Mouse (Mus musculus): ENCODE measurements around the gene Mmel1. TPM values are rescaled to one million over a fixed set of nuclear protein-coding genes. Genes with fewer than 3 reads are reported as not detected.

The Mmel1 gene
- polyA plus RNA-seq, 1 experiment = 0.22 TPM

DNA sequence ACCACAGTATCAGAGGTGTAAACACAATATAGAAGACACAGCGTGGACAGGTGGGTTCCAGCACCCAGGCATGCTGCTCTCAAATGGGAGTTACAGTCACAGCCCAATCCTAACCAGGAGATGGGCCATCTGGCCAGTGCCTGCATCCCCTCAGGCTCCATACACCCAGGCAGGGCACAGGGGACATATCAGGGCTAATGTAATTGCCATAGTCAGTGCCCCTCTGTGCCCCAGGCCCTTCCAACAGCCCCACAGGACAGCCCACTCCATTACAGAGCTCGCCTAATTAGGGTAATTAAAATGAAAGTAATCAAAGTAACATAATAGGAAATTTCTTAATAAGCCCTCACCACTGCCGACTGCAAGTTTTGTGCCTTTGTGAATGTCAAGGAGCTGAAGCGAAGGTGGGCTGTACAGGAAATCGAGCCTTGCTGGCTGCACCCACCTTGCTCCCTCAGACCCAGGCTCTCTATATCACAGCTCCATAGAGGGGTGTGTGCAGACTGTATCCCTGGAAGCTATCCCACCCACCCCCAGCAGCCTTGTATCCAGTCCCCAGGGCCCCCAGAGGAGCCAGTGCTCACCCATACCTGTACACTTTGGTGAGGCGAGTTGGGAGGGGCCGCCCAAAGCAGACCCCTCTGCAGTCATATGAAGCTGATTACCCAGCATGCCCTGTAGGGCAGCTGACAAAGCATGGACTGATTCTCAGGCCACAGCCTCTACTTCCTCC lies 33.0 kb upstream of the Mmel1 start:
- Histone ChIP-seq H3K4me3 (ENCODE audit: extremely low read depth, insufficient read depth, insufficient read length) (no peak overlapping the region), H3K4me1 (ENCODE audit: control insufficient read depth, insufficient read depth, insufficient read length) (no peaks in the 10 kb centered on the region), H3K27me3 (ENCODE audit: control insufficient read depth, insufficient read depth, low read length) (no peaks in the 10 kb centered on the region), H3K36me3 (ENCODE audit: control insufficient read depth, insufficient read depth, low read length) (no peaks in the 10 kb centered on the region), H3K27ac (ENCODE audit: insufficient read depth, low read length) (no peak overlapping the region)
- WGBS = 74% methylated on average over 7 of the region's 7 CpGs
- TF ChIP-seq CTCF (IDR thresholded peaks at IDR 0.05; ENCODE audit: extremely low read depth, insufficient read depth, insufficient read length, insufficient replicate concordance) = no peak
- no peak for TF ChIP-seq POLR2A (IDR thresholded peaks at IDR 0.05; ENCODE audit: low read depth, low read length)
- DNase-seq (ENCODE audit: low read depth in 1 of 2, low spot score in 2 of 2) = no peak

GRCm38 (mm10) chr4:154837170-154837569 lies 32.2 kb upstream of the Mmel1 start, which contains the start of gene Ttc34:
Ttc34 (plus strand) TSS chr4:154837459.
- H3K4me3 ChIP-seq (ENCODE audit: extremely low read depth, insufficient read depth, insufficient read length) = no peak within 1 kb of the TSS
- peak in 1 of 2 experiments; percentile 38 for DNase-seq (ENCODE audit: low read depth in 1 of 2, low spot score in 2 of 2)
- H3K36me3 ChIP-seq (ENCODE audit: control insufficient read depth, insufficient read depth, low read length) = no peaks in the 10 kb centered on the region
- H3K27ac ChIP-seq (ENCODE audit: insufficient read depth, low read length) = no peak within 1 kb of the TSS
- TF ChIP-seq POLR2A (IDR thresholded peaks at IDR 0.05; ENCODE audit: low read depth, low read length) = no peak
- TF ChIP-seq CTCF (IDR thresholded peaks at IDR 0.05; ENCODE audit: extremely low read depth, insufficient read depth, insufficient read length, insufficient replicate concordance) = peak; percentile 87; the same call in 1 of the 2 replicates
- WGBS = 32% methylated on average over 2 of the region's 2 CpGs
- no peaks in the 10 kb centered on the region for H3K27me3 ChIP-seq (ENCODE audit: control insufficient read depth, insufficient read depth, low read length)
- no peaks in the 10 kb centered on the region for H3K4me1 ChIP-seq (ENCODE audit: control insufficient read depth, insufficient read depth, insufficient read length)

DNA sequence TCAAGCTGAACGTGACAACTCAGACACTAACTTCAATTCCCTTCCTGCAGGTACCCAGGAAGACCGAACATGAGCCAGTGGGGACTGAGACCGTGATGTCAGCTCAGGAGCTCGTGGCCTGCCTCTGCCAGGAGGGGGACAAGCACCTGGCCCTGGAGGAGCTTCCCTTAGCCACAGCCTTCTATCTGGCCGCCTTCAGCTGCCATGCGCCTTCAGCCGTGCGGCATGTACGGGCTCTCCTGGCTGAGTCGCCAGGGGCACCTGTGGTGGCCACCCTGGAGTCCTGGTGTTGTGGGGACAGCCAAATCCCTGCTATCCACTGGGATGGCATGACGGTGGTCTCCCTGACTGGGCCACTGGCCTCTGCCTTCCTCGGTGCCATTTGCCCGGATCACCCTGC lies 30.6 kb upstream of the Mmel1 start:
- no peak for DNase-seq (ENCODE audit: low read depth in 1 of 2, low spot score in 2 of 2)
- H3K36me3 ChIP-seq (ENCODE audit: control insufficient read depth, insufficient read depth, low read length) = no peaks in the 10 kb centered on the region
- no peak for TF ChIP-seq CTCF (IDR thresholded peaks at IDR 0.05; ENCODE audit: extremely low read depth, insufficient read depth, insufficient read length, insufficient replicate concordance)
- TF ChIP-seq POLR2A (IDR thresholded peaks at IDR 0.05; ENCODE audit: low read depth, low read length) = no peak
- no peaks in the 10 kb centered on the region for H3K4me1 ChIP-seq (ENCODE audit: control insufficient read depth, insufficient read depth, insufficient read length)
- 87% methylated on average over 13 of the region's 13 CpGs for WGBS
- no peak overlapping the region for H3K27ac ChIP-seq (ENCODE audit: insufficient read depth, low read length)
- no peaks in the 10 kb centered on the region for H3K27me3 ChIP-seq (ENCODE audit: control insufficient read depth, insufficient read depth, low read length)
- no peak overlapping the region for H3K4me3 ChIP-seq (ENCODE audit: extremely low read depth, insufficient read depth, insufficient read length)

- DNase-seq (ENCODE audit: low read depth in 1 of 2, low spot score in 2 of 2) = no peak
- H3K4me1 ChIP-seq (ENCODE audit: control insufficient read depth, insufficient read depth, insufficient read length) = no peaks in the 10 kb centered on the region
- WGBS = 73% methylated on average over 11 of the region's 11 CpGs
Measured at GRCm38 (mm10) chr4:154839406-154839805, 30.0 kb upstream of the Mmel1 start.

GRCm38 (mm10) chr4:154852696-154853095 lies 16.7 kb upstream of the Mmel1 start:
- TF ChIP-seq POLR2A (IDR thresholded peaks at IDR 0.05; ENCODE audit: low read depth, low read length) (no peak), CTCF (IDR thresholded peaks at IDR 0.05; ENCODE audit: extremely low read depth, insufficient read depth, insufficient read length, insufficient replicate concordance) (no peak)
- H3K27me3 ChIP-seq (ENCODE audit: control insufficient read depth, insufficient read depth, low read length) = peaks cover 10% of the 10 kb centered on the region
- H3K4me1 ChIP-seq (ENCODE audit: control insufficient read depth, insufficient read depth, insufficient read length) = peaks cover 7% of the 10 kb centered on the region; the same call in 1 of the 2 replicates
- DNase-seq (ENCODE audit: low read depth in 1 of 2, low spot score in 2 of 2) = no peak
- no peaks in the 10 kb centered on the region for H3K36me3 ChIP-seq (ENCODE audit: control insufficient read depth, insufficient read depth, low read length)
- no peak overlapping the region for H3K27ac ChIP-seq (ENCODE audit: insufficient read depth, low read length)
- H3K4me3 ChIP-seq (ENCODE audit: extremely low read depth, insufficient read depth, insufficient read length) = no peak overlapping the region
- WGBS = 91% methylated on average over 1 of the region's 1 CpGs

More at GRCm38 (mm10) chr4:154839406-154839805, 30.0 kb upstream of the Mmel1 start:
- H3K27ac ChIP-seq (ENCODE audit: insufficient read depth, low read length) = no peak overlapping the region
- no peaks in the 10 kb centered on the region for H3K36me3 ChIP-seq (ENCODE audit: control insufficient read depth, insufficient read depth, low read length)
- TF ChIP-seq CTCF (IDR thresholded peaks at IDR 0.05; ENCODE audit: extremely low read depth, insufficient read depth, insufficient read length, insufficient replicate concordance) = no peak
- no peak for TF ChIP-seq POLR2A (IDR thresholded peaks at IDR 0.05; ENCODE audit: low read depth, low read length)
- no peaks in the 10 kb centered on the region for H3K27me3 ChIP-seq (ENCODE audit: control insufficient read depth, insufficient read depth, low read length)
- no peak overlapping the region for H3K4me3 ChIP-seq (ENCODE audit: extremely low read depth, insufficient read depth, insufficient read length)

DNA sequence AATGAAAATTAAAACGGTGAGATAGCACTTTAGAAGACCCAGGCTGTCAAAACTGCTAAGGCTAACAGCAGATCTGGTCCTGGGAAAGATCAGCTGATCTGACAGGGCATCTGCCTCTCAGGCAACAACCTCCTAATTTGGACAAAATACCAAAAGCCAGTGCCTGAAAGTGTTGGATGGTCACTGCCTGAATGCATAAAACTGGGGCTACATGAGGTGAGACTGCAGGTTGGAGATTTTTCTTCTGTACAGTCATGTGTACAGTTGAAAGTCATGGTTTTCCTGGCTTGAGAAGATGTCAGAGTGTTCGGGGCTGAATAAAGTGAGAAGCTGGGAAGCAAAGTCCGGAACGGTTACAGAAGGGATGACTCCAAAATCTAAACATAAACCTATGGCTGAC lies 15.5 kb upstream of the Mmel1 start:
- WGBS = 74% methylated on average over 4 of the region's 4 CpGs
- Histone ChIP-seq H3K4me1 (ENCODE audit: control insufficient read depth, insufficient read depth, insufficient read length) (peaks cover 7% of the 10 kb centered on the region; the same call in 1 of the 2 replicates), H3K36me3 (ENCODE audit: control insufficient read depth, insufficient read depth, low read length) (no peaks in the 10 kb centered on the region), H3K27me3 (ENCODE audit: control insufficient read depth, insufficient read depth, low read length) (peaks cover 10% of the 10 kb centered on the region), H3K4me3 (ENCODE audit: extremely low read depth, insufficient read depth, insufficient read length) (no peak overlapping the region), H3K27ac (ENCODE audit: insufficient read depth, low read length) (no peak overlapping the region)
- DNase-seq (ENCODE audit: low read depth in 1 of 2, low spot score in 2 of 2) = no peak
- TF ChIP-seq POLR2A (IDR thresholded peaks at IDR 0.05; ENCODE audit: low read depth, low read length) (no peak), CTCF (IDR thresholded peaks at IDR 0.05; ENCODE audit: extremely low read depth, insufficient read depth, insufficient read length, insufficient replicate concordance) (no peak)

Measured in spleen, adult 2 months (tissue).